ENCODE assay signal across 16 mouse cellular contexts in genomic region chr19:46434148-46434547, GRCm38 (mm10). TPM values are rescaled to one million over a fixed set of nuclear protein-coding genes. Genes with fewer than 3 reads are reported as not detected.
A peak's percentile ranks its signal among the peaks of the same experiment; 100 is the strongest.
DNase-seq lines count a peak whose midpoint lies in the region; ATAC-seq and TF ChIP-seq lines count a peak whose summit lies in the region.
"Had no signal": no experiment of that assay in that cellular context is flagged by ENCODE, and none has a peak within 500 bp of the region (broad histone marks: within the 10 kb centered on the region; RNA-seq: fewer than 3 reads in every experiment).

No protein-coding gene starts in this region.

- TF ChIP-seq CTCF in gastrocnemius, adult 2 months (IDR thresholded peaks at IDR 0.05), result no peak

- no peaks in the 10 kb centered on the region for H3K9me3 ChIP-seq in forebrain, embryonic 12.5 days
- 0 out of 2 replicates have a peak, but pooled peaks cover 3% of the 10 kb centered on the region for H3K9me3 ChIP-seq in forebrain, embryonic 13.5 days (replicated peaks)
- no peaks in the 10 kb centered on the region for H3K9me3 ChIP-seq in midbrain, embryonic 11.5 days (ENCODE audit: control insufficient read depth, low read length)
- no peaks in the 10 kb centered on the region for H3K9me3 ChIP-seq in midbrain, embryonic 13.5 days
- no peaks in the 10 kb centered on the region for H3K9me3 ChIP-seq in hindbrain, embryonic 15.5 days
- no peaks in the 10 kb centered on the region for H3K9me3 ChIP-seq in neural tube, embryonic 15.5 days (replicated peaks)

- no peak for ATAC-seq in forebrain, embryonic 12.5 days (ENCODE audit: low FRiP score)
- no peak for ATAC-seq in forebrain, embryonic 13.5 days
- no peak for ATAC-seq in midbrain, embryonic 11.5 days (ENCODE audit: low FRiP score)
- ATAC-seq in midbrain, embryonic 13.5 days, result no peak
- no peak for ATAC-seq in hindbrain, embryonic 15.5 days (ENCODE audit: low FRiP score, low read depth)
- ATAC-seq in neural tube, embryonic 15.5 days (ENCODE audit: low FRiP score), result no peak
- ATAC-seq: liver, postnatal 0 days had no signal

- H3K4me3 ChIP-seq in forebrain, embryonic 12.5 days (replicated peaks), result no peak overlapping the region
- H3K4me3 ChIP-seq in forebrain, embryonic 13.5 days, result no peak overlapping the region
- no peak overlapping the region for H3K4me3 ChIP-seq in midbrain, embryonic 11.5 days (ENCODE audit: low read depth, low read length)
- no peak overlapping the region for H3K4me3 ChIP-seq in midbrain, embryonic 13.5 days (replicated peaks)
- H3K4me3 ChIP-seq in hindbrain, embryonic 15.5 days, result no peak overlapping the region
- no peak overlapping the region for H3K4me3 ChIP-seq in neural tube, embryonic 15.5 days (replicated peaks)
- H3K4me3 ChIP-seq in gastrocnemius, adult 2 months, result no peak overlapping the region

- no peak overlapping the region for H3K4me2 ChIP-seq in forebrain, embryonic 12.5 days
- H3K4me2 ChIP-seq in forebrain, embryonic 13.5 days, result no peak overlapping the region
- H3K4me2 ChIP-seq in midbrain, embryonic 11.5 days, result no peak overlapping the region
- no peak overlapping the region for H3K4me2 ChIP-seq in midbrain, embryonic 13.5 days (replicated peaks)
- no peak overlapping the region for H3K4me2 ChIP-seq in hindbrain, embryonic 15.5 days
- no peak overlapping the region for H3K4me2 ChIP-seq in neural tube, embryonic 15.5 days

- 66% methylated on average over 9 of the region's 9 CpGs for WGBS in forebrain, embryonic 12.5 days
- WGBS in forebrain, embryonic 13.5 days, result 73% methylated on average over 9 of the region's 9 CpGs
- WGBS in midbrain, embryonic 11.5 days, result 71% methylated on average over 9 of the region's 9 CpGs
- 65% methylated on average over 9 of the region's 9 CpGs for WGBS in midbrain, embryonic 13.5 days
- WGBS in hindbrain, embryonic 15.5 days, result 70% methylated on average over 9 of the region's 9 CpGs
- 70% methylated on average over 9 of the region's 9 CpGs for whole genome bisulfite sequencing in neural tube, embryonic 15.5 days

- H3K36me3 ChIP-seq in forebrain, embryonic 12.5 days (replicated peaks), result no peaks in the 10 kb centered on the region
- 0 out of 2 replicates have a peak, but pooled peaks cover 5% of the 10 kb centered on the region for H3K36me3 ChIP-seq in forebrain, embryonic 13.5 days (ENCODE audit: poor library complexity, severe bottlenecking)
- no peaks in the 10 kb centered on the region for H3K36me3 ChIP-seq in midbrain, embryonic 11.5 days (ENCODE audit: control insufficient read depth, insufficient read depth, low read length)
- no peaks in the 10 kb centered on the region for H3K36me3 ChIP-seq in midbrain, embryonic 13.5 days
- H3K36me3 ChIP-seq in hindbrain, embryonic 15.5 days, result no peaks in the 10 kb centered on the region
- H3K36me3 ChIP-seq in neural tube, embryonic 15.5 days, result no peaks in the 10 kb centered on the region

- intact Hi-C loops in heart, postnatal 36 days (cut with DNase I), result no loop called here
- intact Hi-C loops in gastrocnemius, adult 2 months (cut with DNase I), result no loop called here

- H3K9ac ChIP-seq in forebrain, embryonic 12.5 days, result no peak overlapping the region; the same call in 1 of the 2 replicates
- H3K9ac ChIP-seq in forebrain, embryonic 13.5 days, result no peak overlapping the region
- no peak overlapping the region for H3K9ac ChIP-seq in midbrain, embryonic 11.5 days (ENCODE audit: low read length)
- no peak overlapping the region for H3K9ac ChIP-seq in midbrain, embryonic 13.5 days (replicated peaks)
- no peak overlapping the region for H3K9ac ChIP-seq in hindbrain, embryonic 15.5 days
- H3K9ac ChIP-seq in neural tube, embryonic 15.5 days (replicated peaks), result 0 out of 2 replicates have a peak overlapping the region, but pooled peaks have one; percentile 10
- H3K9ac ChIP-seq: liver, postnatal 0 days had no signal

- H3K4me1 ChIP-seq in forebrain, embryonic 12.5 days, result peaks cover 25% of the 10 kb centered on the region
- H3K4me1 ChIP-seq in forebrain, embryonic 13.5 days, result peaks cover 19% of the 10 kb centered on the region
- H3K4me1 ChIP-seq in midbrain, embryonic 11.5 days (ENCODE audit: control insufficient read depth, insufficient read depth, low read length), result peaks cover 17% of the 10 kb centered on the region
- H3K4me1 ChIP-seq in midbrain, embryonic 13.5 days (replicated peaks), result peaks cover 31% of the 10 kb centered on the region
- H3K4me1 ChIP-seq in hindbrain, embryonic 15.5 days (replicated peaks), result peaks cover 18% of the 10 kb centered on the region
- peaks cover 20% of the 10 kb centered on the region for H3K4me1 ChIP-seq in neural tube, embryonic 15.5 days

- H3K27me3 ChIP-seq in forebrain, embryonic 12.5 days, result no peaks in the 10 kb centered on the region
- H3K27me3 ChIP-seq in forebrain, embryonic 13.5 days, result no peaks in the 10 kb centered on the region
- no peaks in the 10 kb centered on the region for H3K27me3 ChIP-seq in midbrain, embryonic 11.5 days (ENCODE audit: control insufficient read depth, insufficient read depth, low read length)
- no peaks in the 10 kb centered on the region for H3K27me3 ChIP-seq in midbrain, embryonic 13.5 days
- no peaks in the 10 kb centered on the region for H3K27me3 ChIP-seq in hindbrain, embryonic 15.5 days
- H3K27me3 ChIP-seq in neural tube, embryonic 15.5 days (replicated peaks), result no peaks in the 10 kb centered on the region

- peak; percentile 86 for DNase-seq in midbrain, embryonic 11.5 days (ENCODE audit: low spot score, missing footprints)
- DNase-seq in heart, postnatal 36 days, result no peak
- DNase-seq in gastrocnemius, adult 2 months, result no peak
- DNase-seq: adrenal gland, postnatal 10 days; B cell, adult 2 months; cerebellum, adult 18-20 months; kidney, adult 18-20 months; liver; liver, postnatal 0 days; lung, postnatal 14 days; right cerebral cortex, postnatal 25 days had no signal

- peak overlapping the region; percentile 51; the same call in 1 of the 2 replicates for H3K27ac ChIP-seq in forebrain, embryonic 12.5 days
- H3K27ac ChIP-seq in forebrain, embryonic 13.5 days, result no peak overlapping the region
- 0 out of 2 replicates have a peak overlapping the region, but pooled peaks have one; percentile 32 for H3K27ac ChIP-seq in midbrain, embryonic 11.5 days (ENCODE audit: low read depth, low read length)
- no peak overlapping the region for H3K27ac ChIP-seq in midbrain, embryonic 13.5 days
- peak overlapping the region; percentile 35; the same call in 1 of the 2 replicates for H3K27ac ChIP-seq in hindbrain, embryonic 15.5 days (replicated peaks)
- H3K27ac ChIP-seq in neural tube, embryonic 15.5 days (replicated peaks), result no peak overlapping the region
- no peak overlapping the region for H3K27ac ChIP-seq in gastrocnemius, adult 2 months

RNA-seq across cellular contexts. Expression of gene Sufu, which starts 37.5 kb away (rescaled TPM):
- polyA plus RNA-seq in forebrain, embryonic 12.5 days (2016; fragmentation: Nextera tagmentation; extraction: Ambion mirVana), result 38.7 and 44.1 TPM in 2 replicates
- 28.0 and 30.3 TPM in 2 replicates for polyA plus RNA-seq in forebrain, embryonic 13.5 days (2015; fragmentation: Nextera tagmentation; extraction: Ambion mirVana)
- 33.7 and 38.7 TPM in 2 replicates for polyA plus RNA-seq in midbrain, embryonic 11.5 days (2014; fragmentation: Nextera tagmentation; extraction: Ambion mirVana)
- polyA plus RNA-seq in midbrain, embryonic 13.5 days (2015; fragmentation: Nextera tagmentation; extraction: Ambion mirVana), result 27.7 and 28.6 TPM in 2 replicates
- polyA plus RNA-seq in hindbrain, embryonic 15.5 days (2015; fragmentation: Nextera tagmentation; extraction: Ambion mirVana), result 23.4 and 24.7 TPM in 2 replicates
- polyA plus RNA-seq in neural tube, embryonic 15.5 days (2015; fragmentation: Nextera tagmentation; extraction: Ambion mirVana), result 18.3 and 21.4 TPM in 2 replicates
- 10 to 100 TPM; 10.8 to 12.7 TPM for total RNA-seq in heart, postnatal 36 days (2021)
- total RNA-seq in gastrocnemius, adult 2 months (2021), result 1 to 10 TPM; 5.1 to 6.1 TPM

RNA-seq across cellular contexts. Expression of gene Actr1a, which starts 38.6 kb away (rescaled TPM):
- 241 and 254 TPM in 2 replicates for polyA plus RNA-seq in forebrain, embryonic 12.5 days (2016; fragmentation: Nextera tagmentation; extraction: Ambion mirVana)
- 285 and 307 TPM in 2 replicates for polyA plus RNA-seq in forebrain, embryonic 13.5 days (2015; fragmentation: Nextera tagmentation; extraction: Ambion mirVana)
- polyA plus RNA-seq in midbrain, embryonic 11.5 days (2014; fragmentation: Nextera tagmentation; extraction: Ambion mirVana), result 228 and 233 TPM in 2 replicates
- polyA plus RNA-seq in midbrain, embryonic 13.5 days (2015; fragmentation: Nextera tagmentation; extraction: Ambion mirVana), result 331 and 333 TPM in 2 replicates
- 329 and 338 TPM in 2 replicates for polyA plus RNA-seq in hindbrain, embryonic 15.5 days (2015; fragmentation: Nextera tagmentation; extraction: Ambion mirVana)
- polyA plus RNA-seq in neural tube, embryonic 15.5 days (2015; fragmentation: Nextera tagmentation; extraction: Ambion mirVana), result 281 and 314 TPM in 2 replicates
- total RNA-seq in heart, postnatal 36 days (2021), result 10 to 100 TPM; 88.4 to 97.0 TPM
- 10 to 100 TPM; 59.8 to 61.0 TPM for total RNA-seq in gastrocnemius, adult 2 months (2021)

Comparison
In these comparisons a context has a peak if more than half of its experiments do, and no peak if none do; other contexts are left out.
1. H3K27ac ChIP-seq: peak in forebrain, embryonic 12.5 days (single experiment), midbrain, embryonic 11.5 days (single experiment) and hindbrain, embryonic 15.5 days (single experiment); none in forebrain, embryonic 13.5 days (single experiment), midbrain, embryonic 13.5 days (single experiment), neural tube, embryonic 15.5 days (single experiment) and gastrocnemius, adult 2 months (single experiment).